Mouse (Mus musculus) brain, embryonic 14.5 days (tissue): ENCODE measurements around the gene Ell2.

Source experiments
- CTCF ChIP-seq: fragments of 200-500 bp; IDR thresholded peaks from 2 replicates; pipeline ENCODE4 v1.5.1; 2012; ENCODE audit warnings: inconsistent platforms, mild to moderate bottlenecking, moderate library complexity, borderline replicate concordance; ENCODE audit not compliant: insufficient read depth, insufficient read length; ENCODE audit errors: extremely low read depth
- POLR2A ChIP-seq: fragments of 200-500 bp; IDR thresholded peaks from 2 replicates; pipeline ENCODE4 v1.6.1; 2012; ENCODE audit warnings: mild to moderate bottlenecking, inconsistent platforms, borderline replicate concordance; ENCODE audit not compliant: poor library complexity, insufficient read depth, insufficient read length, severe bottlenecking; ENCODE audit errors: extremely low read depth

DNA sequence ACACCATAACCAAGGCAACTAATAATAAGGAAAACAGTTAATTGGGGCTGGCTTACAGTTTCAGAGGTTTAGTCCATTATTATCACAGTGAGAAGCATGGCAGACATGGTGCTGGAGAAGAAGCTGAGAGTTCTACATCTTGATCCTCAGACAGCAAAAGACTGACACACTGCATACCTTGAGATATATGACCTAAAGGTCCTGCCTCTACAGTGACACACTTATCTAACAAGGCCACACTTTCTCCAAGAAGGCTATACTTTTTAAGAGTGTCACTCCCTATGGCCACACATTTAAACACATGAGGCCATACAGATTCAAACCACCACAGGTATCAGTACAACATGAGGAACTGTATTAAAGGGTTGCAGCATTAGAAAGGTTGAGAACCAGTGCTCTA is 13.5 kb upstream of the Ell2 start:
- TF ChIP-seq POLR2A (no peak), CTCF (no peak)
